Mouse (Mus musculus) kidney, adult 18-20 months (tissue): ENCODE measurements at regions not wholly inside any gene's neighbourhood (a gene's known extent, or its start where the extent isn't known, plus 50 kb on each side); places are given as distances from the start of the nearest gene placed in this dataset.
"Not testable (repeated sequence)": the region's sequence is repeated elsewhere in the genome, so short reads cannot be mapped to it uniquely, and the experiment has no call there.

Source experiments
- DNase-seq: peaks from one replicate; pipeline ENCODE4 v3.0.0; 2021

GRCm38 (mm10) chr14:52792600-52792999 lies 297.1 kb upstream of the Olfr1507 start:
- not testable (repeated sequence) for DNase-seq

- not testable (repeated sequence) for DNase-seq
These were observed 296.3 kb upstream of the Olfr1507 start for GRCm38 (mm10) chr14:52791828-52792227.

- not testable (repeated sequence) for DNase-seq
These were observed 287.3 kb upstream of the Olfr1507 start for GRCm38 (mm10) chr14:52782832-52783231.

- not testable (repeated sequence) for DNase-seq
These were observed 280.3 kb upstream of the Olfr1507 start for GRCm38 (mm10) chr14:52775816-52776215.

GRCm38 (mm10) chr14:52769450-52769849 lies 273.9 kb upstream of the Olfr1507 start:
- not testable (repeated sequence) for DNase-seq

- DNase-seq: not testable (repeated sequence)
These were observed 256.6 kb upstream of the Olfr1507 start for GRCm38 (mm10) chr14:52752159-52752558.

- not testable (repeated sequence) for DNase-seq
These were observed 231.1 kb upstream of the Olfr1507 start for GRCm38 (mm10) chr14:52726680-52727079.

GRCm38 (mm10) chr14:52724988-52725387 lies 229.4 kb upstream of the Olfr1507 start:
- not testable (repeated sequence) for DNase-seq

GRCm38 (mm10) chr14:52720640-52721039 lies 225.1 kb upstream of the Olfr1507 start:
- no peak for DNase-seq

- not testable (repeated sequence) for DNase-seq
These were observed 205.3 kb upstream of the Olfr1507 start for GRCm38 (mm10) chr14:52700851-52701250.

- DNase-seq: not testable (repeated sequence)
These were observed 188.1 kb upstream of the Olfr1507 start for GRCm38 (mm10) chr14:52683636-52684035.

GRCm38 (mm10) chr14:52654355-52654754 lies 158.8 kb upstream of the Olfr1507 start:
- DNase-seq: no peak

GRCm38 (mm10) chr14:52638179-52638578 lies 142.6 kb upstream of the Olfr1507 start:
- no peak for DNase-seq

- no peak for DNase-seq
These were observed 126.6 kb upstream of the Olfr1507 start for GRCm38 (mm10) chr14:52622184-52622583.

- peak; percentile 4 for DNase-seq
These were observed 84.8 kb upstream of the Olfr1507 start for GRCm38 (mm10) chr14:52580319-52580718.

GRCm38 (mm10) chr14:52566920-52567319 lies 71.4 kb upstream of the Olfr1507 start:
- DNase-seq: no peak

- no peak for DNase-seq
These were observed 70.1 kb upstream of the Olfr1507 start for GRCm38 (mm10) chr14:52565606-52566005.

- DNase-seq: not testable (repeated sequence)
These were observed 60.8 kb upstream of the Olfr1507 start for GRCm38 (mm10) chr14:52556340-52556739.

- DNase-seq: no peak
These were observed 57.9 kb upstream of the Olfr1507 start for GRCm38 (mm10) chr14:52553399-52553798.

- DNase-seq: no peak
These were observed 52.4 kb upstream of the Olfr1507 start for GRCm38 (mm10) chr14:52547933-52548332.
